Mouse (Mus musculus) forelimb bud, embryonic 11.5 days (tissue): ENCODE measurements around the gene Rap1b.

Source experiments
- DNase-seq: peaks from one replicate; pipeline ENCODE4 v3.0.0-alpha.2; 2012; ENCODE audit warnings: low read depth, low spot score

Gene Rap1b

DNA sequence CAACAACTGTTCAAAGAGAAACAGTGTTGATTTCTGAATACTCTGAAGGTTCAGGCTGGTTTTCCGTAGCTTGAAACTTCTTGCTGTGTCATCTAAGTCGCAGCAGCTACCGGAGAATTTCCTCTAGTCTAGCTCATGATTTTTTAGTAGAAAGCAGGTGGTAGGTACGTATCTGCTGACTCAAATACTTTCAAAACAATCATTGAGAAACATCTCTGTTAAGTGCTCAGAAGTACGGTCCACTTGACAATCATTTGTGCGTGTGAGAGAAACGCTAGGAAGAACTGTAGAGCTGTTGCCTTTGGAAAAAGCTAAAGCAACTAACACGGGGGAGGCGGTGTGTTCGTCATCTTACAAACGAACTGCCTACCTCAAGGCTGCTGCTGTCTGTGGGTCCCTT is 14.0 kb upstream of the Rap1b start:
- no peak for DNase-seq

DNA sequence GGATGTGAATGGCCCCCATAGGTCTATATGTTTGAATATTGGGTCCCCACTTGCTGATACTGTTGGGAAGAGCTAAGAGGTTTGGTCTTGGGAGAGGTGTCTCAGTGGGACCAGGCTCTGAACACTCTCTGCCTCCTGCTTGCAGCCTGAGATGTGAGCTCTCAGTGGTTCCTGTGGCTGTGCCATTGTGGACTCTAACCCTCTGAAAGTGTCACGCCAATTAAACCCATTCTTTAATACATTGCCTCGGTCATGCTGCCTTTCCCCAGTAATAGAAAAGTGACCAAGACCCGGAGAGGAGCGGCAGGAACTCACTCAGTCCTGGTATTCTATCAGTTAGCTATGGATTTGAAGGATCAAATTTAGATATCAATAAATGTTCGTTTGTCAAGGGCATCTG is 12.4 kb upstream of the Rap1b start:
- no peak for DNase-seq

DNA sequence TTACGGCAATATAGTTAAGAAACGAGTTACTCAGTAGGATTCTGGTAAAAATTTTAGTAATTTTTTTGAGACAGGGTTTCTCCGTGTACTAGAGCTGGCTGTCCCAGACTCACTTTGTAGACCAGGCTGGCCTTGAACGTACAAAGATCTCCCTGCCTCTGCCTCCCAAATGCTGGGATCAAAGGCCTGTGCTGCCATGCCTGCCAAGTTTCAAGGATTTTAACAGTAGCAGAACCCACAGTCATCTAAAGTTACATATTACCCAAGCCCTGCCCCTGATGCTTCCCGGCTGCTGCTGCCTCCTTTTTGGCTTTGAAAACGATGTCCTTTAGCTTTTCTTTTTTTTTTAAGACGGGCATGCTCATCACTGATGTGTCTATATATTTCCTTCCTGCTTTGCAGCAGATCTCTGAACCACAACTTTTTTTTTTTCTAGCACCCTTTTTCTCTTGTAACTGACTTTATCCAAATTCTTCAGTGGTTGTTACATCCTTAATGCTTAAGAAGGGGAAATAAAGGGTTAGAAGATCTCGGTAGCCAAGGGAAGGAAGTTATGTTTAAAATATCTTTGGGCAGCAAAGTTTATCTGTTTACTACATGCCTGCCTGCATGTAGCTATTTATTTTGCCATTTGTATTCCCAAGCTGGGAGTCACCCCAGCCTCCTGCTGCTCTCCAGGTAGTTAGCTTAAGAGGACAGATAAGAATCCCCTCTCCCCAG is 10.3 kb upstream of the Rap1b start:
- no peak for DNase-seq

DNA sequence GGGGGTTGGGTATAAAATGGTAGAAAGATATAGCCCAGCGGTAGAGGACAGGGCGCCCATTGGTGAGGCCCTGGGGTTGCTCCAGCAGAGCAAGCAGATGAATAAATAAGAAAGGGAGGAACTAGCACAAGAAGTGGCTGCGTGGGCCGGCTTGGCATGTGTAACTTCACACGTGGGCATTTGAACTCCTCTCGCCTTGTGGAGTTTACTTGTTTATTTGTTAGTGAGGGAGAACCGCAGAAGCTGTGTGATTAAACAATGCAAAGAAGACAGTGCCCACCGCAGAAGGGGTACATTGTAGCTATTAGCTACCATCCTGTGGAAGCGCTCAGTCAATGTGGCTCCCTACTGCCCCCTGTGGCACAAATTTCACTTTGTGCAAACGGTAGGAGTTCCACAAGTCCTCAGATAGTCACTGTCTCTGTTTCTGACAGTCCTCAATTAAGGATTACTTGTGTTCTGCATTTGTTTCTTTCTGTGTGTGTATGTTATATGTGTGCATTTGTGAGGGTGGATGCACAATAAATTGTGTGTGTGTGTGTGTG is 6.9 kb upstream of the Rap1b start:
- no peak for DNase-seq

DNA sequence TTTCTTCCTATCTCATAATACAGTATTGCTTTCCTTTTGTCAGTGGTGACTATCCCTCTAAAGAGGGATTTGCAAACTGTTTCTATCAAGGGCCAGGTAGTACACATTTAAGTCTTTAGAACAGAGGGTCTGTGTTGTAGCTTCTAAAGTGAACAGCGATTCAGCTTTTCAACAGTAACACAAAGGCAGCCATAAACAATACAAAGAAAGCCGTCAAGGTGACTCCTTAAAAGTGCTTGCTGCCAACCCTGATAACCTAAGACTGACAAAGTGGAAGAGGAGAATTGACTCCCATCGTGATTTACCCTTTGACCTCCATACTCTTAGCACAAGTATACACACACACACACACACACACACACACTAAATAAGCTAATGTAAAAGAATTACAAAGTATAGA is 3.1 kb upstream of the Rap1b start:
- no peak for DNase-seq

DNA sequence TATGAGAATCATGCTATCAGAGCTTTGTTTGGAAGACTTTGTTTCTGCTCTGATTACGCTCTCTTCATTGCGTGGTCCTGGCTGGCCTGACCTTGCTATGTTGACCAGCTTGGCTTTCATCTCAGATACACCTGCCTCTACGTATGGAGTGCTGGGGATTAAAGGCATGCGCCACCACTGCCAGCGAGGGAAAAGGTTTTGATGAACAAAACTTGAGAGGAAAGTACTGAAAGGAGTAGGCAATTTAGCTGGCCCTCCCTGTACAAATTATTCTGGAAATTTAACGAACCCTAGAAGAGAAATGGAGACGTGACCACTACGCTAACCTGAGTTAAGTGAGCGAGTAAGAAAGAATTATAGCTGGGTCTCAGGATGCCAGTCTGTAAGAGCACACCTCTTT is 961 bp upstream of the Rap1b start:
- DNase-seq, result peak; percentile 12

DNA sequence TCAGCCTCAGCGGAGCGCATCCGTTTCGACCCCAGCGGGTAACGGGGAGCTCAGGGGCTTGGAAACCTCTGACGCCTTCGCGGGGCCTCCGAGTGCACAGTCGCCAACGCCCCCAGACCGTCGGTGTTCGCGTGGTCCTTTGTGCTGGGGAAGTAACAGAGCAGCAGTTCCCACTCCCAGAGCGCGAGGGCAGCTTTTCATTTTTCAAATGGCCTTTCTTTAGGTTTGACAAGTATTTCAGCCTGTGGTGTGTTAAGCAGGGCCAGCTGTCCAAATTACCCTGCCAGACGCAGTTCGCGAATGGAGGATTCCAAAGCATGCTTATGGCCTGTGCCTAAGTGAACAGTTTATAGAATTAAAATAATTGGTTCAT is 411 bp upstream of the Rap1b start:
- DNase-seq, result peak; percentile 80

DNA sequence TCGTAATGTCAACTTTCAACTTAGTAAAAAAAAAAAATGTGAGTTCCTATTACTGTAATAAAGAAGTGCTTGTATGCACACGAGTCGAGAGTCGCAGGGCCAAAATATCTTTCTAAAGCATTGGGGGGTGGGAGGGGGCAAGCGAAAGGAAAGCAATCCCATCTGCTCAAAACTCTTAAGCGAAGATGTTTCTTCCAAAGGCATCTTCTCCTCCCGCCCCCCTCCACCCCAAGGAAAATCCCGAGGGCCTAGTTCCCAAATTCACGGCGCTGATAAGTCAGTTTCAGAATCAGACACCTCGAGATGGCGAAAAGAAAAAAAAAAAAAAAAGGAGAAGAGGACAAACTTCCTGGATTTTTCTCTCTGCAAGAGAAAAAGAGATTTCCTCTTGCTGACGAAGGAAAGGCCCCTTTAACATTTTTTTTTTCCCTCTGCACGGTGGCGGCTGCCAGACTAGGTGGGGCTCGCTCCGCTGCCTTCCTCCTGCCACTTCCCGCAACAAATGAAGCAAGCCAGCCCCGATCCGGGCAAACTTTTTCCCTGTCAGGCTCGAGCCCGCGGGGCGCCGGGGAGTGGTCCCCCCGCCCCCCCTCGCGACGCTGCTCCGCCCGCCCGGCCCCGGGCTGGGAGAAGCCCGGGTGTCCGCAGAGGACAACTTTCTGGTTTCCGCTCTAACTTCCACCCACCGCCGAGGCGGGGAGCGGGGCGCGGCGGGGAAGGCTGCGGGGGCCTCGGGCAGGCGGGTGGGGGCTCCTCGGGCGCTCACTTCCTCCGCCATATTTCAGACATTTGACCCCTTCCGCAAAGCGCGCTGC is 846 bp downstream of the Rap1b start:
- DNase-seq, result peak; percentile 35

DNA sequence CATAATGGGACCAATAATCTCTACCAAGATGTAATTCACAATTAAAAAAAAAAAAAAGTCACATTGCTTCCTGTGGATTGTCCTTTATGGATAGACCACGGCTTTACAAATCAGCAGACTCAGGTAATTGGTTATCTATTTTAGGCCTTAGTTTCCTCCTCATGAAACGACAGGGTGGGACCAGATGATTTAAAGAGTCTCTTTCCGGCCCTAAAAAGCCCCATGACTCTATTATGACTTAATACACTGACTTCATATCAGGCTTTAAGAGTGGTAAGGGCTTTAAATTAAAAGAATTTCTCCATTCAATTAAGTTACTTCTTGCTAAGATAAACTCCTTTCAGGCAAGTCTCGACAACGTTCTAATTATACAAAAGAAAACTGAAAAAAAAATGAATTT is 1.6 kb downstream of the Rap1b start:
- no peak for DNase-seq

DNA sequence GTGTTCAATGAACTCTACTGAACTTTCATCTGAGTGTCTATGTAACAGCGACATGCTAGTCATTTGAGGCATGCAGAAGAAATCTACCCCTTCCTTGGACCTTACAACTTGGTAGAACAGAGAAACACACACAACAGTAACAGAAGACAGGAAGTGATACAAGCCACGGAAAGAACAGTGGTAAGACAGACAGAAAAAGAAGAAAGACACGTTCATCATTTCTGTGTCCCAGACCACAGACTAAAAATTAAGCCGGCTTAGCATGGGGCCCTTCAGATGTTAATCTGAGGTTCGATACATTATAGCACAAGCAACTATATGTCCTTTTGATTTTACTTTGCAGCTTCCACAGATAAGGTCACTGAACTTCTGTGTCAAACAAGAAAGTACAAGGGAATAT is 2.1 kb downstream of the Rap1b start:
- no peak for DNase-seq

DNA sequence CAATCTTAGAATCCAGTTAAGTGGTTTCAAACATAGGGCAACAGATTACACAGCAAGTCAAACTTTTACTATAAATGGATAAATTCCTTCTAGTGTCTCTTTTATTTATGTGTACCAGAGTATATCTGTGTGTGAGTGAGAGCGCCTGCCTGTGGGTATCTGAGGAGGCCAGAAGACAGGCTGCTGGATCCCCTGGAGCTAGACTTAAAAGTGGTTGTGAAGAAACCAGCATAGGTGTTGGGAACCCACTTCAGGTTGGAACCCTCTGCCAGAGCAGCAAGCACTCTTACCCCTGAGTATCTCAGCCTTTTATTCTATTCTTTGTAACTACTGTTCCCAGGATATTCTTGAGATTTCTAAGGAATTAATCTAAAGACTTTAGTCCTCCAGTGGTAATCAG is 4.1 kb downstream of the Rap1b start:
- no peak for DNase-seq

DNA sequence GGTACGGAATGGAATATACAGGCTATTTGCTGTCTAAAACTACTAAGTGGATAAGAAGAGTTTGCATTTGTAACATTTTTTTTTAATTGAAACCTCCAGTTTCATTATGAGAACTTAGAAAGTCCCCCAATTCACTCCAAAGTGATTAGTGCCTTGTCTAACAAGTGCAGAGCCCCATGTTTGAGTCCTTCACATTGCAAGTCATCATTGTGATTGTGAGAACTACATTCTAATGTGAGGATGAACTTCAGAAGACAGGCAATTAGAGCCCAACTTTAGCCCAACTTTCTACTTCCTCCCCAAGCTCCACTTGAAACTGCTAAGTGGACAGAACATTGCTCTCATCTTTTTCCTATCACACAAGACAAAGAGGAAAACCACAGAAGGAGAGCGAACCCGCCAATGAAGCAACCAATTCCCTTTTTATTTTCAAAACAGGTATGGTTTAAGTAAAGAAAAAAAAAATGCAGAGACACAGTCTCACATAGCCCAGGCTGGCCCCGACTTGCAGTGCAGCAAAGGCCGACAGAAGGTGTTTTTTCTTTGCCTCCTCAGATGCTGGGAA is 5.3 kb downstream of the Rap1b start:
- DNase-seq, result no peak

DNA sequence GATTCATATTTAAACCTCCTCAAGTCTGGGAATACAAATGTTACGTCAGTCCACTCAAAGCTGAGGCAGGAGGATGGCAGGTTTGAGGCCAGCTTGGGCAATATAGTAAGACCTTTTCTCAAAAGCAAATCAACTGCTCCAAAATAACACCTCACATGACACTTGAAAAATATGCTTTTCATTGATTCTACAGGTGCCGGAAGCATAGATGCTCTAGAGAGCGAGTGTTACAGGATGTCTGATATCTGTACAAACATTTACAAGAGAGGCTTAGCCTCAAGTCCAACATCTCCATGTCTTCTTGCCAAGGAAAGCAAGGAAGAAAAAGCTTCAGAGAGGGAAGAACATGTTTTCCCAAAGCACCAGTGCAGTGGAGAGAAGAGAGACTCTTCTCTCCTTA is 6.1 kb downstream of the Rap1b start:
- DNase-seq, result no peak

DNA sequence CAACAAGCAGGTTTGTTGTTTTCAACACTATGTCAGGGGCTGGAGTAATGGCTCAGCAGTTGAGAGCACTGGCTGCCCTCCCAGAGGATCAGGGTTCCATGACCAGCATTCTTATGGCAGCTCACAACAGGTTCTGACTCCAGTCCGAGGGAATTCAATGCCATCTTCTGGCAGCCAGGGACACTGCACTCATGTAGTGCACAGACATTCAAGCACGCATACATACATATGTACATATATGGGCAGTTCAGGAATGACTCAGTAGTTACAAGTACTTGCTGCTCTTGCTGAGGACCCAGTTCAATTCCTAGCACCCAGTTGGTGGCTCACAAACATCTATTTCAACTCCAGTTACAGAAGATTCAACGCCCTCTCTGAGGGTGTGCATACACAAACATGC is 6.9 kb downstream of the Rap1b start:
- DNase-seq, result no peak

DNA sequence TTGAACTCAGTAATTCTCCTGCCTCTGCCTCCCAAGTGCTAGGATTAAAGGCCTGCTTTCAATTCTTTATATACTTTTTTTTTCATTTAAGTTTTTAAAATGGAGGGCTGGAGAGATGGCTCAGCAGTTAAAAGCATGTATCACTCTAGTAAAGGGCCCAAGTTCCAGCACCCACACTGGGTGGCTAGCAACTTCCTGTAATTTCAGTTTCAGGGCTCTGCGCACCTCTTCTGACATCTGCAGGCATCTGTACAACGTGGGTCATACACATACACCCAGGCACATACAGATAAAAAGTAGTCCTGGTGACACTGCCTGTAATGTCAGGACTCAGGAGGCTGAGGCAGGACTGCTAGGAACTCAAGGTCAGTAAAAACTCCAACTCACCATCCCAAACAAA is 9.5 kb downstream of the Rap1b start:
- no peak for DNase-seq

DNA sequence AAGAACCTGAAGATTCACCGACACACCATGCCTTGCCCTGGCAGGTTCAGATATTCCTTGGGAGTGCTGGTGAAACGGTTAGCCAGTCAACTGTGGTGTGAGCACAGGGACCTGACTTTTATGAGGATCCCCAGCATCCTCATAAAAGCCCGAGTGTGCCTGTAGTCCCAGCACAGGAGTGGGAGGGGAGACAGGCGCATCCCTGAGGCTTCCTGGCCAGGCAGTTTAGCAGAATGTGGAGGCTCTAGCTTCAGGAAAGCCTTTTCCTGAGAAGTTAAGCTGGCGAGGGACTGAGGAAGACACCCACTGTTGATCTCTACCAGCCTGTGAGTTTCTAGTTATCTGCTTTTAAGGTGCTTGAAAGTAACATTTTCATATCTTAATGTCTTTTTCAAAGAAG is 10.4 kb downstream of the Rap1b start:
- no peak for DNase-seq

DNA sequence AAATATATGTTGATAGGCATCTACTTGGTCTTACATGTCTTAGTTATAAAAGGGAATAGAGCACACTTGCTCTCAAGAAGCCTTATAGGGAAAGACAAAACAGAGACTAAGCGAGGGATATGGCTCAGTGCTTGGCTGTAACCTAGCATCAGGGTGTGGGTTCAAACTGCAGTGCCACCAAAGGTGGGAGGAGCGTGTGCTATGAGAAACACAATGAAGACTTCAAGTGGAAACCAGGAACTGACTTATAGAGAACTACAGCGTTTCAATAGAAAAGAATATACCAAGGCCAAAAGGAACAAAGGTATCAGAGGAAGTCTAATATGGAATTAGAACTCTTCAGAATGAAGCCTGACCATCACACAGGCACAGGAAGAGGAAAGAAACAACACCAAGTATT is 15.0 kb downstream of the Rap1b start:
- no peak for DNase-seq

DNA sequence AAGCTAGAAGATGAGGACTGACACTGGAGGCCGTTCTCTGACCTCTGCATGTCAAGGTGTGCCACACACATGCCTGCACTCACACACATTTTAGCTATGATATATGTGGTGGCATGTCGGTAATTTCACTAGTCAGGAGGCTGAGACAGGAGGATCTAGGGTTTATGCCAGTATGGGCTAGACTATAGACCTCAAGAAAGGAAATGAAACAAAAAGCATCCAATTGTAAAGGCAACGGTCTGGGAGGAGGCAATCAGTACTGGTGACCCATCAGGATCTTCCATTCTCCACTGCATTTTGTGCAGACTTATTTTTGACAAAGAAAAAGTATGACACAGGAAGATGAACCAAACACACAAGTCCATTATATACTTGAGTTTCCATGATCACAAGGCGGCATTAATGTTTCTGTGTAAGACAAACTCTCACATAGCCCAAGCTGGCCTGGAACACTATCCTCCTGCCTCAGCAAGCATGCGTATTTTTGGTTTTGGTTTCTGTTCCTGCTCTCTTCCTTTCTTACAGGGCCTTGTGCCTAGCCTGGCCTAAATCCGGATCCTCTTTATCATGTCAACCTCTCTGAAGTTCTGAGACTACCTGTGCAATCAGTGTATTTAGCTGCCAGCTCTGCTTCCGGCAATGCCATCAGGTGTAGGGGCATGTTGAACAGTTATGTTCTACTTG is 16.2 kb downstream of the Rap1b start:
- DNase-seq, result no peak

DNA sequence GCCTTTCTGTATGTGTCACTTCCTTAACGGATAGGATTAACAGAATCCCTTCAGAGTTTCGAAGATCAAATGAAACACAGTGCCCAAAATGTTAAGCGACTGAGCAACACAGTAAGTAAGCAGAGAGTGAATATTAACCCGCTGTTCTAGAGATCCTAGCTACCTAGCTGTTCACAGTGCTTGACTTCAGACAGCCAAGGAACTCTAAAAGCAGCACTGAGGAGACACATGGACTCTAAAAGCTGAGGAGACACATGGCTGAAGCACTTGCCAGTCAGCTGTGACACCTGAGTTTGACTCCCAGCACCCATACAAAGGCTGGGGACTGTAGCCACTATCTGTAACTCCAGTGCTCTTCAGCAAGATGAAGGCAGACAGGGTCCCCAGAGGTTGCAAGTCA is 16.8 kb downstream of the Rap1b start:
- no peak for DNase-seq

DNA sequence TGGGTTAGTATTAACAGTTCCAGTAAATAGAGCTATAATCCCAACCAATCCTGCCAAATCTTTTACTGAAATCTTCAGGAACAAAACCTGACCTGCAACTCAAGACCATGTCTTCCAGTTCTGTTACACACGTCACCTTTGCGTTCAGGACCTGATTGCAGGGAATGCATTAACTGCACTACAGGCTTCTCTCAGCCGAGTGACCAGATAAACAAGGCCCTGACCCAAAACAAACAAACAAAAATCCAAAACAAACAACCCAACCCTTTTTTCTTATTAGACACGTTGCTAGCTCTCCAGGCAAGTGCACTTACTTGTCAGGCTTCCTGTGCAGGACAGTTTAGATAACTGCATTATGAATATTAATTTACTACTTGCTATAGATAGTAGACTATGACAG is 17.3 kb downstream of the Rap1b start:
- DNase-seq, result no peak

DNA sequence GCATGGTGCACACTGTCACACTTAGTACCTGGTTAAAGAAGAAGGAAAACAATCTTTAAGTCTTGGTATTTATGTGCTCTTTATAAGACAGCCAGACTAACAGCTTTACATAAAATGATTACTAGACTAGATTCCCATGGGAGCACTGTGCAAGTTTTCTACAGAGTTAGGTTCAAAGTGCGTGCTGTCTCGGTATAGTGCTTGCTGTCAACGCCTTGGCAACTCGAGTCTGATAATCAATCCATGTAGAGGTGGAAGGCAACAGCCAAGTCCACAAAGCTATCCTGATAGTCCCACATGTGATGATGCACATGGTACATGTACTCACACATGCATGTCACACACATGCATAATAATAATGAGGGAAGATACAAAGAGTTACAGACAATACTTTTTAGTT is 21.2 kb downstream of the Rap1b start:
- no peak for DNase-seq

DNA sequence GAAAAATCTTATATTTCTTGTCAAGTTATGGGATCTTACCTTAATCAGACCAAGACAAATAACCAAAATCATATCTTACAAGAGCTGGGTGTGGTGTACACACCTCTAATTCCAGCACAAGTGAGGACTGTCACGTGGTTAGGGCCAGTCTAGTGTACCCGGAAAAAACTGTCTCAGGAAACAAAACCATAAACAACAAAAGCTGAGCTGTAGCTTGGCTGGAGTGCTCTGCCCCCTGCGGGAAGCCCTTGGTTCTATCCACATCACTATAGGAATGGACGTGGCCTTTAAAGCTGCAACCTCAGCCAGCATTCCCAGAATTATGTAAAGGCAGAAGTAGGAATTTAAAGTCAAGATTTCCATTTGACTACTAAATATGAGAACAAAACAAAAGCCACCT is 21.7 kb downstream of the Rap1b start:
- DNase-seq, result no peak
